Mouse (Mus musculus): Measurements from ENCODE around the gene Col17a1. TPM values are rescaled to one million over a fixed set of nuclear protein-coding genes. Genes with fewer than 3 reads are reported as not detected.

Gene Col17a1
- 0.05 and 0.13 TPM in 2 replicates for polyA plus RNA-seq (2012; rRNA removed)
- polyA plus RNA-seq (2014; fragmentation: Nextera tagmentation; extraction: Ambion mirVana): 0.23 TPM in 1 of 2 replicates, not detected in the other

DNA sequence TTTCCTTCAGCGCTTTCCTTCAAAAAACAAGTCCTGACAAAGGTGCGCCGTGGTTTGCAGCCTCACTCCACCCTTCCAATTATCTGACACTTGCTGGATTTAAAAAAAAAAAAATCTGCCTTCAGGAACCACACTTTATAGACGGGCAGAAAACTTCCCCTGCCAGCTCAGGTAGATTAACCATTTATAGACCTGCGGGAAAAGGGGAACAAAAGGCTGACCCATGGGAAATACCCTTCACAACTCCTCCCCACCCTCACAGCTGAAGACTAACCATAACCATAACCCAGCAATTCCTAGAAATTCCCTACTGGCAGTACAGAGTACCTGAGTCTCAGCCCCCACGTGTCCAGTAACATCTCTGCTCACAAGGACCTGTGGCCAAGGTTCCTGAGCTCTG is at the start of gene Col17a1:
Gene Col17a1, minus strand, starts transcription at position 101 of the 400 bp plus-strand sequence.
- Histone ChIP-seq H3K36me3 (replicated peaks; ENCODE audit: control insufficient read depth, insufficient read depth, low read depth) (no peaks in the 10 kb centered on the region), H3K4me1 (replicated peaks; ENCODE audit: control insufficient read depth in 2 of 2, insufficient read depth in 2 of 2, low read length in 1 of 2) (peaks cover 0 to 9% of the 10 kb centered on the region in 2 experiments; a peak in 2 of 4 replicates), H3K4me3 (ENCODE audit: insufficient read depth in 1 of 2, low read depth in 2 of 2, low read length in 2 of 2) (no peak within 1 kb of the TSS), H3K27ac (no peak within 1 kb of the TSS), H3K9ac (replicated peaks) (no peak within 1 kb of the TSS), H3K27me3 (ENCODE audit: control insufficient read depth, insufficient read depth, low read length) (no peaks in the 10 kb centered on the region), H3K9me3 (ENCODE audit: control insufficient read depth, low read length) (no peaks in the 10 kb centered on the region), H3K4me2 (ENCODE audit: low read depth) (no peak within 1 kb of the TSS)
- WGBS (ENCODE audit: insufficient replicate concordance): 49% methylated on average over 6 of the region's 6 CpGs
- no peak for TF ChIP-seq EP300 (IDR thresholded peaks at IDR 0.05; ENCODE audit: low read depth)
- ATAC-seq (ENCODE audit: insufficient read depth): no peak
- DNase-seq (ENCODE audit: low read depth in 3 of 3, low spot score in 3 of 3): no peak

DNA sequence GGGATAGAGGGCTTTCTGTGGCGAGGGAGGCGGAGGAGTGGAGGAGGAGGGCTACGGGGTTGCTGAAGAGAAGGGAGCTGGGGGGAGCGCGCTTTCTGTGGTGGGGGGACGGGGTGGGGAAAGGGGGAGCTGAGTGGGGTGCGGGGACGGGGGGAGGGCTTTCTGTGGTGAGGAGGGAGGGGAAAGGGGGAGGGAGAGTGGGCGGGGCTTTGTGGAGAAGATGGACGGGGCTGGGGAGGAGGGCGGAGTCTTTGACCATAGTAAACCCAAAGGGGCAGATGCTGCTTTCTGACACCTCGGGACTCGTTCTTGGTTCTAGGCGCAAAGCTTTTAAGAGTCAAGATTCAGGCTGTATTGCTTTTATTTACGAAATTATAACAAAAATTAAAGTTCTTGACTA is 40.0 kb upstream of the Col17a1 start:
- H3K27ac ChIP-seq: peak overlapping the region; percentile 72
- TF ChIP-seq CTCF (IDR thresholded peaks at IDR 0.05; ENCODE audit: low read depth) (no peak), EP300 (IDR thresholded peaks at IDR 0.05; ENCODE audit: low read depth) (no peak)
- ATAC-seq (ENCODE audit: insufficient read depth) (peak; percentile 54), DNase-seq (ENCODE audit: low read depth in 3 of 3, low spot score in 3 of 3) (peak; percentile 49 to 56 (median 49))
- H3K4me1 ChIP-seq (replicated peaks; ENCODE audit: control insufficient read depth in 2 of 2, insufficient read depth in 2 of 2, low read length in 1 of 2): peaks cover 8 to 10% of the 10 kb centered on the region in 2 experiments
- peak overlapping the region; percentile 87 to 89 for H3K4me3 ChIP-seq (ENCODE audit: insufficient read depth in 1 of 2, low read depth in 2 of 2, low read length in 2 of 2)
- no peaks in the 10 kb centered on the region for H3K9me3 ChIP-seq (ENCODE audit: control insufficient read depth, low read length)
- no peaks in the 10 kb centered on the region for H3K27me3 ChIP-seq (ENCODE audit: control insufficient read depth, insufficient read depth, low read length)
- peak overlapping the region; percentile 85 for H3K9ac ChIP-seq (replicated peaks)
- peaks cover 37% of the 10 kb centered on the region for H3K36me3 ChIP-seq (replicated peaks; ENCODE audit: control insufficient read depth, insufficient read depth, low read depth)
- under 1% methylated on average over 12 of the region's 15 CpGs for WGBS (ENCODE audit: insufficient replicate concordance)
- H3K4me2 ChIP-seq (ENCODE audit: low read depth): peak overlapping the region; percentile 76

DNA sequence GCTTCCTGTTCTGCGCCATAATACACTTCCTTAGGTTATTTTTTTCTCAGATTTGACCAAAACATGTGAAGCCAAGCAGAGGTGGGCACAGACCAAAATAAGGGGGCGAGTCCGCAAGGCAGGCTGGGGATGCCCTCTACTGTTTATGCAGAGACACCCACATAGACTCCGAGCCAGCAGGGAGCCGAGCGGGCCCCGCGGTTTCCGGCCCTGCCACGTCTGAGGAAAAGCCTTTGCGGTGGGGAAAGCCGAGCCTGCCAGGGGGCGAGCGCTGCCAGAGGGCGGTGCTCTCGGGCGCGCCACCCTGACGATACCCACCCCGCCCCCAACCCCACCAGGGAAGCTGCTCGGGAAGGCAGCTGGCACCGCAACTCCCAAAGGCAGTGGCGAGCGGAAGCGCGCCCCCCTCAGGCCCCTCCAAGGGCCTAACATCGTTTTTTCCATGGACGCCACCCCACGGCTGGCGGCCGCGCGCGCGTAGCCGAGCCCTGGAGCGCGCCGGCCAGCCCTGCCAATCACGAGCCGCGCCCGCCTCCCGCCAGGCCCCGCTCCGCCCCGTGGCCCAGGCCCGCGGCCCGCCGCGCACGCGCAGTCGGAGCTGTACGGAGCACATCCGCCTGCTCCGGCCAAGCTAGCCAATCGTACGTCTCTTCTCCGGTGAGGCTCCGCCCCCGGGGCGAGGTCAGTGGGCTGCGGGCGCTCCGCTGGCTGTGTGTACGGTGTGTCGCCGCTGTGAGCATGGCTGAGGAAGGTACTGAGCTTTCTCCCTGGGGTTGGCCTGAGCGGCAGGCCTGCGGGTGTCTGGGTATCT is 39.4 kb upstream of the Col17a1 start, which contains the start of gene Sfr1:
Gene Sfr1, plus strand, starts transcription at position 612 of the 811 bp plus-strand sequence.
- DNase-seq (ENCODE audit: low read depth in 3 of 3, low spot score in 3 of 3): peak; percentile 92 to 94 (median 93)
- H3K4me3 ChIP-seq (ENCODE audit: insufficient read depth in 1 of 2, low read depth in 2 of 2, low read length in 2 of 2): peak within 1 kb of the TSS; percentile 87 to 89
- peak; percentile 96 for ATAC-seq (ENCODE audit: insufficient read depth)
- H3K27me3 ChIP-seq (ENCODE audit: control insufficient read depth, insufficient read depth, low read length): no peaks in the 10 kb centered on the region
- peak within 1 kb of the TSS; percentile 72 for H3K27ac ChIP-seq
- peak within 1 kb of the TSS; percentile 85 for H3K9ac ChIP-seq (replicated peaks)
- peaks cover 8 to 10% of the 10 kb centered on the region in 2 experiments for H3K4me1 ChIP-seq (replicated peaks; ENCODE audit: control insufficient read depth in 2 of 2, insufficient read depth in 2 of 2, low read length in 1 of 2)
- H3K4me2 ChIP-seq (ENCODE audit: low read depth): peak within 1 kb of the TSS; percentile 90
- H3K36me3 ChIP-seq (replicated peaks; ENCODE audit: control insufficient read depth, insufficient read depth, low read depth): peaks cover 33% of the 10 kb centered on the region
- under 1% methylated on average over 71 of the region's 72 CpGs for WGBS (ENCODE audit: insufficient replicate concordance)
- H3K9me3 ChIP-seq (ENCODE audit: control insufficient read depth, low read length): no peaks in the 10 kb centered on the region
- peak; percentile 59 for TF ChIP-seq CTCF (IDR thresholded peaks at IDR 0.05; ENCODE audit: low read depth)
- TF ChIP-seq EP300 (IDR thresholded peaks at IDR 0.05; ENCODE audit: low read depth): no peak

DNA sequence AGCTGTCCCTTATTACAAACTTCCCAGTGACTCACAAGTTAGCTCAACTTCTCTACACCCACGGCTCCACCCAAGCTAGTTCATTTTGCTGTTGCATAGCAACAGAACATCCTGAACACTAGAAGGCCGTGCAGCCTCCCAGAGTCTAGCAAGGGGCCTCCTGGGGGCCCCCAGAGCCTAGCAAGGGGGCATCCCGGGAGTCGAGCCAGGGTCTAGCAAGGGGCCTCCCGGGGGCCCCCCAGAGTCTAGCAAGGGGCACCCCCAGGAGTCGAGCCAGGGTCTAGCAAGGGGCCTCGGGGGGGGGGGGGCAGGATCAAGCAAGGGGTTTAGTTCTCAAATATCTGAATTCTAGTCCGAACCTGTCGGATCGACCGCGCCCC is 38.8 kb upstream of the Col17a1 start:
- peak; percentile 50 for ATAC-seq (ENCODE audit: insufficient read depth)
- peak overlapping the region; percentile 68 for H3K27ac ChIP-seq
- H3K36me3 ChIP-seq (replicated peaks; ENCODE audit: control insufficient read depth, insufficient read depth, low read depth): peaks cover 27% of the 10 kb centered on the region
- H3K9me3 ChIP-seq (ENCODE audit: control insufficient read depth, low read length): no peaks in the 10 kb centered on the region
- no peaks in the 10 kb centered on the region for H3K27me3 ChIP-seq (ENCODE audit: control insufficient read depth, insufficient read depth, low read length)
- H3K4me1 ChIP-seq (replicated peaks; ENCODE audit: control insufficient read depth in 2 of 2, insufficient read depth in 2 of 2, low read length in 1 of 2): peaks cover 8 to 10% of the 10 kb centered on the region in 2 experiments
- H3K9ac ChIP-seq (replicated peaks): peak overlapping the region; percentile 75
- peak; percentile 64 to 84 (median 65) for DNase-seq (ENCODE audit: low read depth in 3 of 3, low spot score in 3 of 3)
- H3K4me2 ChIP-seq (ENCODE audit: low read depth): peak overlapping the region; percentile 90
- WGBS (ENCODE audit: insufficient replicate concordance): 1% methylated on average over 12 of the region's 12 CpGs
- H3K4me3 ChIP-seq (ENCODE audit: insufficient read depth in 1 of 2, low read depth in 2 of 2, low read length in 2 of 2): peak overlapping the region; percentile 74 to 87
- no peak for TF ChIP-seq EP300 (IDR thresholded peaks at IDR 0.05; ENCODE audit: low read depth)
- no peak for TF ChIP-seq CTCF (IDR thresholded peaks at IDR 0.05; ENCODE audit: low read depth)

DNA sequence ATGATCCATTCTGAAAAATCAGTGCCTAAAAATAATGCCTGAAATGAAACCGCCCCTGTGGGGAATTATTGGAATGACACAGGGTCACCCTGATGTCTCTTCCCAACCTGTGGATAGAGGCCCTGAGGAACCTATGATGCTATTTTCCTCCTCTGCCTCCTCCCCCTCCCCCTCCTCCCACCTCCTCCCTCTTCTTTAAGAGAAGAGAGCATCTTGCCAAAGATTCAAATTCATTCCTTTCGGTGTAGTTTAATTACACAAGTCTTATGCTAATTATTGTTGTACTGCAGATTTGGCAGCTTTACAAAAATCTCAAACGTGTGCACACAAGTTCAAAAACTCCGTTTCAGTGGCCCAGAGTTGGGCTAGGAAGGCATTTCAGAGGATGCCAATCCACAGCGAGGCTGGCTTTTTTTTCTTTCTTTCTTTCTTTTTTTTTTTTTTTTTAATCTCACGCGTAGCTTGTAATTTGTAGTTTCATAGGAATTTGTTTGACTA is 33.8 kb upstream of the Col17a1 start:
- Histone ChIP-seq H3K4me1 (replicated peaks; ENCODE audit: control insufficient read depth in 2 of 2, insufficient read depth in 2 of 2, low read length in 1 of 2) (peaks cover 5 to 7% of the 10 kb centered on the region in 2 experiments), H3K36me3 (replicated peaks; ENCODE audit: control insufficient read depth, insufficient read depth, low read depth) (no peaks in the 10 kb centered on the region), H3K9ac (replicated peaks) (no peak overlapping the region), H3K27me3 (ENCODE audit: control insufficient read depth, insufficient read depth, low read length) (no peaks in the 10 kb centered on the region), H3K27ac (no peak overlapping the region), H3K4me2 (ENCODE audit: low read depth) (no peak overlapping the region), H3K4me3 (ENCODE audit: insufficient read depth in 1 of 2, low read depth in 2 of 2, low read length in 2 of 2) (no peak overlapping the region), H3K9me3 (ENCODE audit: control insufficient read depth, low read length) (no peaks in the 10 kb centered on the region)
- TF ChIP-seq CTCF (IDR thresholded peaks at IDR 0.05; ENCODE audit: low read depth) (no peak), EP300 (IDR thresholded peaks at IDR 0.05; ENCODE audit: low read depth) (no peak)
- DNase-seq (ENCODE audit: low read depth in 3 of 3, low spot score in 3 of 3) (no peak), ATAC-seq (ENCODE audit: insufficient read depth) (no peak)
- 68% methylated on average over 7 of the region's 7 CpGs for WGBS (ENCODE audit: insufficient replicate concordance)

Data from liver, embryonic 14.5 days (tissue).